Mouse (Mus musculus): Measurements from ENCODE around the gene Alcam. TPM values are rescaled to one million over a fixed set of nuclear protein-coding genes. Genes with fewer than 3 reads are reported as not detected.

Alcam gene
- polyA plus RNA-seq, 1 experiment from 2014 or later, result 28.1 TPM

DNA sequence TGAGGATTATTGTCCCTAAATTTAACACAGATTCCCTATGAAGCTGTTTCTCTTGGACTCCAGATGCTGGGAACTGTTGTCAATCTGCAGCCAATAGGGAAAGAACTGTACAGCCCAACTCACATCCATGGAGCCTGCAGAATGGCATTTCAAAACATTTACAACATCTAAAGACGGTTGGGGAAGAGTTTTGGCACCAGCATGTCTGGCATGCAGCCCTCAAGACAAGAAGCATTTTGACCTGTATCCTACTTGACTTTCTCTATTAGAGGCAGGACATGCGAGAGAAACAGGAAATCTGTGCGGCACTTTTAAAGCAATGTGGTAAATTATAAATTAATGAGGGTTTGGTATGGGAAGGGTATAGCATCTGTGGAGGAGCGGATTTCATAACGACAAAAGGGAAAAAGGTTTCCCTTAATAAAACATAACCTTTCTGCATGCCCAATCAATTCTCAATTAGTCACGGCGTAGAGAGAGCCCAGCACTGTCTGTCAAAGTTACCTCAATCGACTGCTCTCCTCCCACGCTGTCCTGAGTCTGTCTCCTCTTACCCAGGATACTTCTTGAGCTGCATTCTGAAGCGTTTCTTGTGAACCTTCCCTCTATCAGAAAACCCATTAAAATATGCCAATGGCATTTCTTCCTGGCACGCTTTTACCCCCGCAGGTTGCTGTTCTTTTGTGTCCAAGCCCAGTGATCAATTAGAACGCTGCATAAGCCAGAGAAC is 70.3 kb downstream of the Alcam start:
- no peak overlapping the region for H3K4me3 ChIP-seq (ENCODE audit: low read depth, low read length)
- no peak overlapping the region for H3K9ac ChIP-seq (replicated peaks; ENCODE audit: low read length)
- H3K27me3 ChIP-seq (ENCODE audit: control insufficient read depth, insufficient read depth, low read length), result no peaks in the 10 kb centered on the region
- H3K4me2 ChIP-seq (ENCODE audit: low read depth, low read length), result no peak overlapping the region
- H3K4me1 ChIP-seq (ENCODE audit: control insufficient read depth, insufficient read depth, low read length), result no peaks in the 10 kb centered on the region
- DNase-seq (ENCODE audit: low spot score) (peak; percentile 49), ATAC-seq (replicated peaks; ENCODE audit: insufficient number of reproducible peaks, low FRiP score, low TSS enrichment, low read depth) (0 out of 2 replicates have a peak, but pooled peaks have one; percentile 44)
- H3K9me3 ChIP-seq (replicated peaks; ENCODE audit: control insufficient read depth, low read length), result no peaks in the 10 kb centered on the region
- 40% methylated on average over 13 of the region's 13 CpGs for WGBS
- H3K27ac ChIP-seq (replicated peaks; ENCODE audit: low read depth, low read length), result no peak overlapping the region
- no peaks in the 10 kb centered on the region for H3K36me3 ChIP-seq (replicated peaks; ENCODE audit: control insufficient read depth, insufficient read depth, low read depth, low read length)

GRCm38 (mm10) chr16:52378811-52379597 is 74.9 kb downstream of the Alcam start:
- Histone ChIP-seq H3K9me3 (replicated peaks; ENCODE audit: control insufficient read depth, low read length) (no peaks in the 10 kb centered on the region), H3K4me1 (ENCODE audit: control insufficient read depth, insufficient read depth, low read length) (no peaks in the 10 kb centered on the region), H3K4me3 (ENCODE audit: low read depth, low read length) (no peak overlapping the region), H3K36me3 (replicated peaks; ENCODE audit: control insufficient read depth, insufficient read depth, low read depth, low read length) (no peaks in the 10 kb centered on the region), H3K27me3 (ENCODE audit: control insufficient read depth, insufficient read depth, low read length) (no peaks in the 10 kb centered on the region), H3K9ac (replicated peaks; ENCODE audit: low read length) (no peak overlapping the region), H3K27ac (replicated peaks; ENCODE audit: low read depth, low read length) (no peak overlapping the region), H3K4me2 (ENCODE audit: low read depth, low read length) (no peak overlapping the region)
- ATAC-seq (replicated peaks; ENCODE audit: insufficient number of reproducible peaks, low FRiP score, low TSS enrichment, low read depth), result no peak
- 65% methylated on average over 7 of the region's 7 CpGs for WGBS
- no peak for DNase-seq (ENCODE audit: low spot score)

DNA sequence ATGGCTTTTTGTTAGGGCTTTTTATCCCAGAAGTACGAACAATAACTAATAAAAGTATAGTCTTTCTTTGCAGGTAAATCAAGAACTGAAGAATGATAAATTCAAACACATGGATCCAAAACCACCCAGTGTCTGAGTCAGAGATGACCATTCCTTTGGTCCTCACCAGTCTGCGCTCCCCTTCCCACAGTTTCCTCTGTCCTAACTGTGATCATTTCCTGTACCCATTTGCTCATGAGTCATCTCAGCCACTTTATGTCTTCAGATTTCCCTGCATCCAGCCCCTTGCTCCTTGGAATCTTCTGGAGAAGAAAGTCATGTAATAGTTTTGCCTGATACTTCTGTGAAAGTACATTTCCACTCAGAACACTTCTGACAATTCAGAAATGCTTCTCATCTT is 77.0 kb downstream of the Alcam start:
- no peaks in the 10 kb centered on the region for H3K4me1 ChIP-seq (ENCODE audit: control insufficient read depth, insufficient read depth, low read length)
- ATAC-seq (replicated peaks; ENCODE audit: insufficient number of reproducible peaks, low FRiP score, low TSS enrichment, low read depth) (no peak), DNase-seq (ENCODE audit: low spot score) (no peak)
- no peaks in the 10 kb centered on the region for H3K36me3 ChIP-seq (replicated peaks; ENCODE audit: control insufficient read depth, insufficient read depth, low read depth, low read length)
- H3K4me2 ChIP-seq (ENCODE audit: low read depth, low read length), result no peak overlapping the region
- no peak overlapping the region for H3K27ac ChIP-seq (replicated peaks; ENCODE audit: low read depth, low read length)
- 89% methylated on average over 2 of the region's 2 CpGs for WGBS
- H3K9ac ChIP-seq (replicated peaks; ENCODE audit: low read length), result no peak overlapping the region
- H3K9me3 ChIP-seq (replicated peaks; ENCODE audit: control insufficient read depth, low read length), result no peaks in the 10 kb centered on the region
- H3K4me3 ChIP-seq (ENCODE audit: low read depth, low read length), result no peak overlapping the region
- H3K27me3 ChIP-seq (ENCODE audit: control insufficient read depth, insufficient read depth, low read length), result no peaks in the 10 kb centered on the region

DNA sequence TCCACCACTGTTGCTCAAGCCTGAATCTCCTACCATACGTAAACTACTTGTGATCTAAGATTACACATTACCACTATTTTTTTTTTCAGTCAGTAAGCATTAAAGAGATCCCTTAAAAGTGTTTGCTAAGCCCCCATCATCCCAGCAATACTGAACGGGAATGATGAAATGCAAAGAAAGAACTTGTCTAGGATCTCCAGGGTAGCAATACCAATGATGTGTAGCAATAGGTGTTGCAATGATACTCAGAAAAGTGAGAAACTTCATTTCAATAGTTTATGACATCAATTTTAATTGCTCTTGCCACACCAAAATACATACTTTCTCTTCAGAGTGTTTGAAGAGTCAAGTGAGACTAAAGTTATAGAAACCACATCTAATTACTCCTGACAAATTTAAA is 81.9 kb downstream of the Alcam start:
- Histone ChIP-seq H3K36me3 (replicated peaks; ENCODE audit: control insufficient read depth, insufficient read depth, low read depth, low read length) (no peaks in the 10 kb centered on the region), H3K27ac (replicated peaks; ENCODE audit: low read depth, low read length) (no peak overlapping the region), H3K4me3 (ENCODE audit: low read depth, low read length) (no peak overlapping the region), H3K4me2 (ENCODE audit: low read depth, low read length) (no peak overlapping the region), H3K9ac (replicated peaks; ENCODE audit: low read length) (no peak overlapping the region), H3K4me1 (ENCODE audit: control insufficient read depth, insufficient read depth, low read length) (no peaks in the 10 kb centered on the region), H3K27me3 (ENCODE audit: control insufficient read depth, insufficient read depth, low read length) (no peaks in the 10 kb centered on the region), H3K9me3 (replicated peaks; ENCODE audit: control insufficient read depth, low read length) (no peaks in the 10 kb centered on the region)
- 90% methylated on average over 2 of the region's 2 CpGs for WGBS
- ATAC-seq (replicated peaks; ENCODE audit: insufficient number of reproducible peaks, low FRiP score, low TSS enrichment, low read depth) (no peak), DNase-seq (ENCODE audit: low spot score) (no peak)

DNA sequence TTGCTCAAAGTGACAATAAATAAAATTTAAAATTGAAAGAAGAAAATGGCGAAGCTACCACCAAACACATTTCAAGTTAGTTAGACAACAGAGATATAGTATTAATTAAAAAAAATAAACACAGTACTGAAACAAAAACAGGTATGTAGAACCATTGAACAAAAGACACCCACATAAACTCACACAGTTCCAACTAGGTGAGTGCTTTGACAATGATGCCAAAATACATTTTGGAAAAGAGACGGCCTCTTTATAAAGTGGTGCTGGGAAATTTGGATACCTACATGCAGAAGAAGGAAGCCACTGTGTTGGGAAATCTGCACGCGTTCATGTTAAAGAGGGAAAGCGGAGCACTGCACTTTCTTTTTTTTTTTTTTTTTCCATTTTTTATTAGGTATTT is 85.4 kb downstream of the Alcam start:
- no peaks in the 10 kb centered on the region for H3K36me3 ChIP-seq (replicated peaks; ENCODE audit: control insufficient read depth, insufficient read depth, low read depth, low read length)
- no peaks in the 10 kb centered on the region for H3K9me3 ChIP-seq (replicated peaks; ENCODE audit: control insufficient read depth, low read length)
- ATAC-seq (replicated peaks; ENCODE audit: insufficient number of reproducible peaks, low FRiP score, low TSS enrichment, low read depth), result no peak
- H3K4me1 ChIP-seq (ENCODE audit: control insufficient read depth, insufficient read depth, low read length), result no peaks in the 10 kb centered on the region
- no peaks in the 10 kb centered on the region for H3K27me3 ChIP-seq (ENCODE audit: control insufficient read depth, insufficient read depth, low read length)
- no peak overlapping the region for H3K4me2 ChIP-seq (ENCODE audit: low read depth, low read length)
- H3K4me3 ChIP-seq (ENCODE audit: low read depth, low read length), result no peak overlapping the region
- WGBS, result 91% methylated on average over 5 of the region's 5 CpGs
- no peak overlapping the region for H3K27ac ChIP-seq (replicated peaks; ENCODE audit: low read depth, low read length)
- no peak overlapping the region for H3K9ac ChIP-seq (replicated peaks; ENCODE audit: low read length)
- no peak for DNase-seq (ENCODE audit: low spot score)

DNA sequence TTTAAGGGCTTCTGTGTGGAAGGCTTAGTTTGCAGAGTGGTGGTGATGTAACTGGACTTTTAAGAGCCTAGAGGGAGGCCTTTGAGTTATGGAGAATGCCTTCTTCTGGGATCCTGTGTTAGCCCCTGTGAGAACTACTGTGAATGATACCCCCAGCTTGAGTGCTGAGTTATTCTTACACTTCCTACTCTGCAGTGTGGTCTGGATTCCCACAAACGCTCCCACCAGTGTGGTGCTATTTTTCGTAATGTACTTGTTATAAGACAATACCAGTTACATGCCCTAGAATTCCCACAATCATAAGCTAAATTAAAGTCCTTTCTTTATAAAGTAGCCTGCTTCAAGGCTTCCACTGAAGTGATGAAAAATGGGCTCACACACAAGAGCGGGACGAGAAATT is 87.0 kb downstream of the Alcam start:
- Histone ChIP-seq H3K9me3 (replicated peaks; ENCODE audit: control insufficient read depth, low read length) (no peaks in the 10 kb centered on the region), H3K27me3 (ENCODE audit: control insufficient read depth, insufficient read depth, low read length) (no peaks in the 10 kb centered on the region), H3K4me3 (ENCODE audit: low read depth, low read length) (no peak overlapping the region), H3K36me3 (replicated peaks; ENCODE audit: control insufficient read depth, insufficient read depth, low read depth, low read length) (no peaks in the 10 kb centered on the region), H3K27ac (replicated peaks; ENCODE audit: low read depth, low read length) (no peak overlapping the region), H3K4me2 (ENCODE audit: low read depth, low read length) (no peak overlapping the region), H3K4me1 (ENCODE audit: control insufficient read depth, insufficient read depth, low read length) (no peaks in the 10 kb centered on the region), H3K9ac (replicated peaks; ENCODE audit: low read length) (no peak overlapping the region)
- ATAC-seq (replicated peaks; ENCODE audit: insufficient number of reproducible peaks, low FRiP score, low TSS enrichment, low read depth), result no peak
- 95% methylated on average over 4 of the region's 4 CpGs for WGBS
- no peak for DNase-seq (ENCODE audit: low spot score)

GRCm38 (mm10) chr16:52363944-52364511 is 89.8 kb downstream of the Alcam start:
- no peaks in the 10 kb centered on the region for H3K27me3 ChIP-seq (ENCODE audit: control insufficient read depth, insufficient read depth, low read length)
- no peak overlapping the region for H3K27ac ChIP-seq (replicated peaks; ENCODE audit: low read depth, low read length)
- H3K9ac ChIP-seq (replicated peaks; ENCODE audit: low read length), result no peak overlapping the region
- ATAC-seq (replicated peaks; ENCODE audit: insufficient number of reproducible peaks, low FRiP score, low TSS enrichment, low read depth) (no peak), DNase-seq (ENCODE audit: low spot score) (no peak)
- no peaks in the 10 kb centered on the region for H3K4me1 ChIP-seq (ENCODE audit: control insufficient read depth, insufficient read depth, low read length)
- 91% methylated on average over 4 of the region's 4 CpGs for WGBS
- no peaks in the 10 kb centered on the region for H3K9me3 ChIP-seq (replicated peaks; ENCODE audit: control insufficient read depth, low read length)
- H3K36me3 ChIP-seq (replicated peaks; ENCODE audit: control insufficient read depth, insufficient read depth, low read depth, low read length), result no peaks in the 10 kb centered on the region
- no peak overlapping the region for H3K4me2 ChIP-seq (ENCODE audit: low read depth, low read length)
- H3K4me3 ChIP-seq (ENCODE audit: low read depth, low read length), result no peak overlapping the region

GRCm38 (mm10) chr16:52343467-52344033 is 110.3 kb downstream of the Alcam start:
- Histone ChIP-seq H3K9me3 (replicated peaks; ENCODE audit: control insufficient read depth, low read length) (no peaks in the 10 kb centered on the region), H3K4me1 (ENCODE audit: control insufficient read depth, insufficient read depth, low read length) (no peaks in the 10 kb centered on the region), H3K27me3 (ENCODE audit: control insufficient read depth, insufficient read depth, low read length) (no peaks in the 10 kb centered on the region), H3K36me3 (replicated peaks; ENCODE audit: control insufficient read depth, insufficient read depth, low read depth, low read length) (no peaks in the 10 kb centered on the region), H3K4me3 (ENCODE audit: low read depth, low read length) (no peak overlapping the region), H3K27ac (replicated peaks; ENCODE audit: low read depth, low read length) (no peak overlapping the region), H3K4me2 (ENCODE audit: low read depth, low read length) (no peak overlapping the region), H3K9ac (replicated peaks; ENCODE audit: low read length) (no peak overlapping the region)
- 79% methylated on average over 2 of the region's 2 CpGs for WGBS
- ATAC-seq (replicated peaks; ENCODE audit: insufficient number of reproducible peaks, low FRiP score, low TSS enrichment, low read depth) (no peak), DNase-seq (ENCODE audit: low spot score) (no peak)

Data from embryonic facial prominence, embryonic 11.5 days (tissue).